12 mouse cellular contexts compared by ENCODE assay signal in the genomic region with DNA sequence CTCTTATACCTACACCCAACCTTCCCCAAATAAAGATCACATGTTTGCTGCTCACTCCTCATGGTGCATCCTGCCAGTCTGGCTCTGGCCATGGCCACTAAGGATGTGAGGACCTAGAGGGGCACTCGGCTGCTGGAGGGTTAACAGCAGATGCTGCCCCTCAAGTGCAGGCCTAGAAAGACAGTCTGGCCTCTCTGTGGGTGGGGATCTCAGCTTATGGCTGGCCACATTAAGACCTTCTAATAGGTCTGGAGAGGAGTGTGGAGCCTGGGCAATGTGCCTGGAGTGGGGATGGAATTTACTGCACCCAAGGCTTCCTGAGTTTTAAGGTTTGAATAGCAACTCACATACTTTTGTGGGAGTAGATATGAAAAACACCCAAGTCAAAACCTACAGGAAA.
DNase-seq lines count a peak whose midpoint lies in the region; ATAC-seq and TF ChIP-seq lines count a peak whose summit lies in the region.
"Had no signal": no experiment of that assay in that cellular context is flagged by ENCODE, and none has a peak within 500 bp of the region (broad histone marks: within the 10 kb centered on the region; RNA-seq: fewer than 3 reads in every experiment).

No protein-coding gene starts in this region.

- DNase-seq in heart, adult 9 months (ENCODE audit: low spot score in 2 of 2) = no peak
- peak; percentile 21 for DNase-seq in lung, postnatal 36 days
- no peak for DNase-seq in lung, postnatal 25 days (ENCODE audit: low spot score)
- DNase-seq in cerebellum, adult 8-10 months = peak; percentile 66
- DNase-seq in limb, embryonic 14.5 days (ENCODE audit: low spot score) = peak; percentile 71
- no peak for DNase-seq in left cerebral cortex, postnatal 25 days (ENCODE audit: low spot score in 2 of 2)
- DNase-seq: adrenal gland, postnatal 14 days had no signal

- no peak overlapping the region for H3K9ac ChIP-seq in heart, embryonic 14.5 days (ENCODE audit: low read length)
- no peak overlapping the region for H3K9ac ChIP-seq in limb, embryonic 14.5 days (ENCODE audit: low read depth, low read length, severe bottlenecking)
- H3K9ac ChIP-seq: embryonic facial prominence, embryonic 12.5 days had no signal

- H3K4me2 ChIP-seq in heart, embryonic 14.5 days (ENCODE audit: low read length) = no peak overlapping the region
- H3K4me2 ChIP-seq in limb, embryonic 14.5 days (replicated peaks; ENCODE audit: low read depth, low read length, severe bottlenecking) = no peak overlapping the region
- H3K4me2 ChIP-seq: embryonic facial prominence, embryonic 12.5 days had no signal

- intact Hi-C loops in left cerebral cortex, postnatal 25 days (cut with DNase I) = no loop called here

- 43% methylated on average over 1 of the region's 1 CpGs for WGBS in heart, embryonic 14.5 days
- WGBS in limb, embryonic 14.5 days = 26% methylated on average over 1 of the region's 1 CpGs

- no peaks in the 10 kb centered on the region for H3K36me3 ChIP-seq in heart, embryonic 14.5 days (ENCODE audit: control insufficient read depth, insufficient read depth, low read length)
- no peaks in the 10 kb centered on the region for H3K36me3 ChIP-seq in limb, embryonic 14.5 days (ENCODE audit: control insufficient read depth, insufficient read depth, low read length)
- H3K36me3 ChIP-seq: embryonic facial prominence, embryonic 12.5 days had no signal

- ATAC-seq in heart, embryonic 14.5 days (ENCODE audit: insufficient number of reproducible peaks, insufficient read depth, low FRiP score, low read depth) = no peak
- peak; percentile 65 for ATAC-seq in limb, embryonic 14.5 days (ENCODE audit: low FRiP score, low read depth)
- no peak for ATAC-seq in erythroblast, adult 5-6 weeks (replicated peaks; ENCODE audit: low FRiP score, poor library complexity, severe bottlenecking)

- no peaks in the 10 kb centered on the region for H3K9me3 ChIP-seq in heart, embryonic 14.5 days (ENCODE audit: control insufficient read depth, low read length)
- no peaks in the 10 kb centered on the region for H3K9me3 ChIP-seq in limb, embryonic 14.5 days (ENCODE audit: control insufficient read depth, low read length)
- H3K9me3 ChIP-seq: embryonic facial prominence, embryonic 12.5 days had no signal

- no peaks in the 10 kb centered on the region for H3K27me3 ChIP-seq in heart, embryonic 14.5 days (ENCODE audit: control insufficient read depth, insufficient read depth, low read length)
- H3K27me3 ChIP-seq in limb, embryonic 14.5 days (ENCODE audit: control insufficient read depth, insufficient read depth, low read length) = no peaks in the 10 kb centered on the region
- H3K27me3 ChIP-seq: CH12.LX; embryonic facial prominence, embryonic 12.5 days had no signal

- H3K4me3 ChIP-seq in heart, embryonic 14.5 days (ENCODE audit: control insufficient read depth in 1 of 2, insufficient read depth in 1 of 2, low read depth in 1 of 2, low read length in 2 of 2) = no peak overlapping the region
- no peak overlapping the region for H3K4me3 ChIP-seq in limb, embryonic 14.5 days (replicated peaks; ENCODE audit: low read length)
- H3K4me3 ChIP-seq: embryonic facial prominence, embryonic 12.5 days had no signal

- H3K27ac ChIP-seq in heart, embryonic 14.5 days (replicated peaks in 1 of 2; ENCODE audit: control insufficient read depth in 1 of 2, insufficient read depth in 1 of 2, low read depth in 2 of 2, low read length in 2 of 2) = peak overlapping the region; percentile 33 to 88
- H3K27ac ChIP-seq in limb, embryonic 14.5 days (replicated peaks; ENCODE audit: low read depth, low read length) = peak overlapping the region; percentile 75
- H3K27ac ChIP-seq: embryonic facial prominence, embryonic 12.5 days; macrophage had no signal

- no peak for TF ChIP-seq POLR2A in limb, embryonic 14.5 days (IDR thresholded peaks at IDR 0.05; ENCODE audit: borderline replicate concordance, extremely low read depth, insufficient read depth, insufficient read length)

- H3K4me1 ChIP-seq in heart, embryonic 14.5 days (ENCODE audit: control insufficient read depth in 2 of 2, insufficient read depth in 2 of 2, low read length in 2 of 2) = peaks cover 27 to 33% of the 10 kb centered on the region in 2 experiments
- peaks cover 59% of the 10 kb centered on the region for H3K4me1 ChIP-seq in limb, embryonic 14.5 days (ENCODE audit: control insufficient read depth, insufficient read depth, low read length)

Comparison
In these comparisons a context has a peak if more than half of its experiments do, and no peak if none do; other contexts are left out.
1. DNase-seq: peak in lung, postnatal 36 days (single experiment), cerebellum, adult 8-10 months (single experiment) and limb, embryonic 14.5 days (single experiment); none in heart, adult 9 months (0 of 2), lung, postnatal 25 days (single experiment) and left cerebral cortex, postnatal 25 days (0 of 2).